Mouse (Mus musculus): ENCODE measurements around the gene Matk. TPM values are rescaled to one million over a fixed set of nuclear protein-coding genes. Genes with fewer than 3 reads are reported as not detected.

Matk gene
- polyA plus RNA-seq, 1 experiment from 2014 or later: 5.4 TPM

DNA sequence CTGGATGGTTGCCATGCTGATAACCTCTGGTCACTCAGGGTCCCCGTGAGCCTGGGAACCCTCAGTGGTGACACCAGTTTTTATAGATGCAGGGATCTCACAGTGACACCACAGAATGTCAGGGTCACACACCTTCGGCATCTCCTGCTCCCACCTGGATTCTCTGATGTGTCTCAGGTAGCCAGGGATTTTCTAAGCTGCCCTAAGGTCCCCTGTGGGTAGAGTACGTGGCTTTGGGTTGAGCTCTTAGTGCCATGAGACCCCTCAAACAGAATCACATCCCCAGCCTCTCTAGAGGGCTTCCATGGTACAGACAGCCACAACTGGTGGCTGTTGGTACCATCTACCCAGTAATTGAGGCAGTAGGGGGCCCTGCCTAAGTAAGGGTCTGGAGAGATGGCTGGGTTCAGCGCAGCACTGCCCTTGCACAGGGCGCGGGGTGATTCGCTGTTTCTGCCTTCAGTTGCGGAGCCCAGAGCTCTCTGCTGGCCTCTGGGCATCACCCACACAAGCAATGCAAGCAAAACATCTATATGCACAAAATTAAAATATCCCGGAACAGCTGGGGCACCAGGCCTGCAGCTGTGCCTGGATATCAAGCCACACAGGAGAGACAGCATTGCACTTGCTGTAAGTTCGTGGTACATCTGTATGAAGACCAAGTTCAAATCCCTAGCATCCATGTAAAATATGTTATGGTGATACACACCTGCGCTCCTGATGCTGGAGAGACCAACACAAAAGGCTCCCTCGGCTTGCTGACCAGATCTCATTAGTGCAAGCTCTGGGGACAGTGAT is 16.1 kb upstream of the Matk start:
- WGBS: 83% methylated on average over 12 of the region's 12 CpGs
- Histone ChIP-seq H3K36me3 (ENCODE audit: control insufficient read depth, insufficient read depth, low read length) (no peaks in the 10 kb centered on the region), H3K4me3 (ENCODE audit: low read depth, low read length) (no peak overlapping the region), H3K4me1 (ENCODE audit: control insufficient read depth, insufficient read depth, low read length) (peaks cover 6% of the 10 kb centered on the region), H3K4me2 (ENCODE audit: low read depth, low read length) (no peak overlapping the region), H3K9ac (ENCODE audit: low read depth, low read length) (no peak overlapping the region), H3K27me3 (replicated peaks; ENCODE audit: control insufficient read depth, insufficient read depth, low read length) (peaks cover 33% of the 10 kb centered on the region), H3K27ac (replicated peaks; ENCODE audit: low read depth, low read length) (no peak overlapping the region), H3K9me3 (ENCODE audit: control insufficient read depth, low read length) (no peaks in the 10 kb centered on the region)
- ATAC-seq (ENCODE audit: low read depth) (no peak), DNase-seq (ENCODE audit: low spot score) (no peak)

DNA sequence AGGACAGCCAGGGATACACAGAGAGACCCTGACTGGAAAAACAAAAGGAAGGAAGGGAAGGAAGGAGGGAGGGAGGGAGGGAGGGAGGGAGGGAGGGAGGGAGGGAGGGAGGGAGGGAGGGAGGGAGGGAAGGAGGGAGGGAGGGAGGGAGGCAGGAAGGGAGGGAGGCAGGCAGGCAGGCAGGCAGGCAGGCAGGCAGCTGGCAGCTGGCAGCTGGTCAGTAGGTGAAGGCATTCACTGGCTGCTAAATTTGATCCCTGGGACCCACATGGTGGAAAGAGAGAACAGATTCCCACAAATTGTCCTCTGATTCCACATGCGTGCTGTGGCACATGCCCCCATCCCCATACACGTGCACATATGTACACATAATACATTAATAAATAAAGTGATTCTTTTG is 14.1 kb upstream of the Matk start:
- peaks cover 2% of the 10 kb centered on the region for H3K4me1 ChIP-seq (ENCODE audit: control insufficient read depth, insufficient read depth, low read length)
- H3K4me2 ChIP-seq (ENCODE audit: low read depth, low read length): no peak overlapping the region
- peaks cover 26% of the 10 kb centered on the region for H3K27me3 ChIP-seq (replicated peaks; ENCODE audit: control insufficient read depth, insufficient read depth, low read length)
- no peak overlapping the region for H3K27ac ChIP-seq (replicated peaks; ENCODE audit: low read depth, low read length)
- WGBS: 64% methylated on average over 2 of the region's 2 CpGs
- no peaks in the 10 kb centered on the region for H3K36me3 ChIP-seq (ENCODE audit: control insufficient read depth, insufficient read depth, low read length)
- no peak overlapping the region for H3K4me3 ChIP-seq (ENCODE audit: low read depth, low read length)
- no peak overlapping the region for H3K9ac ChIP-seq (ENCODE audit: low read depth, low read length)
- no peaks in the 10 kb centered on the region for H3K9me3 ChIP-seq (ENCODE audit: control insufficient read depth, low read length)
- DNase-seq (ENCODE audit: low spot score): no peak
- no peak for ATAC-seq (ENCODE audit: low read depth)

DNA sequence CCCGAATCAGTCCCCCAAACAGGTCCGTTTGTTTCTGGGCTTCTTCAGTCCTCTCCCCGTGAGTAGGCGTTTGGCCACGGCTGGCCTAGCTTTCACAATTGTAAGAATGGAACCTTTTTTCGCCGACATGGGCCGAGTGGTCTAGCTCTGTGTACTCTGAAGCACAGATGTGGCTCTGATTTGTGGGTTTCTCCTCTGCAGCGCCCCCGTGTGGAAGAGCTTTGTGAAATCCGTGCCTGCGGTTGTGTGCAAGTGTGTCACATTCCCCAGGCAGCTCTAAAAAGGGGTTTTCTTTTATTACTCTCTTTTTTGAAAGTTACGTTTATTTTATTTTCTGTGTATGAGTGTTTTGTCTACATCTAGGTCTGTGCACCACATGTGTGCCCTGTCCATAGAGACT is 11.9 kb upstream of the Matk start:
- Histone ChIP-seq H3K36me3 (ENCODE audit: control insufficient read depth, insufficient read depth, low read length) (no peaks in the 10 kb centered on the region), H3K9me3 (ENCODE audit: control insufficient read depth, low read length) (no peaks in the 10 kb centered on the region), H3K9ac (ENCODE audit: low read depth, low read length) (no peak overlapping the region), H3K4me2 (ENCODE audit: low read depth, low read length) (no peak overlapping the region), H3K27ac (replicated peaks; ENCODE audit: low read depth, low read length) (no peak overlapping the region), H3K27me3 (replicated peaks; ENCODE audit: control insufficient read depth, insufficient read depth, low read length) (peaks cover 26% of the 10 kb centered on the region), H3K4me1 (ENCODE audit: control insufficient read depth, insufficient read depth, low read length) (no peaks in the 10 kb centered on the region), H3K4me3 (ENCODE audit: low read depth, low read length) (no peak overlapping the region)
- DNase-seq (ENCODE audit: low spot score) (peak; percentile 62), ATAC-seq (ENCODE audit: low read depth) (no peak)
- WGBS: 21% methylated on average over 13 of the region's 13 CpGs

DNA sequence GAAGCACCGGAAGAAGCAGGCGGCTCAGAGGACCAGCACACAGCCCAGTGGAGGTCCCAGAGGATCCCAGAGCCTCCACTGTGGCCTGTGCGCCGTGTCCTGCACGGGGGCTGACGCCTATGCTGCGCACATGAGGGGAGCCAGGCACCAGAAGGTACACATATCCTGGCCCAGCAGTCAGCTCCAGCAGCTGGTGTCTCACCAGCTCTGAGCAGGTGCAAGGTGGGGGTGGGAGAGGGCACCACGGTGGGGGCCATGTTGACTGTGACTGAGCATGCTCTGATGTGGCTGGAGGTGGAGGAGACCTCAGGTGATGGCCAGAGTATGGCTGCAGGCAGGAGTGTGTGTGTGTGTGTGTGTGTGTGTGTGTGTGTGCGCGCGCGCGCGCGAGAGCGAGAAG is 10.7 kb upstream of the Matk start:
- Histone ChIP-seq H3K4me2 (ENCODE audit: low read depth, low read length) (no peak overlapping the region), H3K4me1 (ENCODE audit: control insufficient read depth, insufficient read depth, low read length) (no peaks in the 10 kb centered on the region), H3K27ac (replicated peaks; ENCODE audit: low read depth, low read length) (no peak overlapping the region), H3K9ac (ENCODE audit: low read depth, low read length) (no peak overlapping the region), H3K4me3 (ENCODE audit: low read depth, low read length) (no peak overlapping the region), H3K9me3 (ENCODE audit: control insufficient read depth, low read length) (no peaks in the 10 kb centered on the region), H3K27me3 (replicated peaks; ENCODE audit: control insufficient read depth, insufficient read depth, low read length) (peaks cover 26% of the 10 kb centered on the region), H3K36me3 (ENCODE audit: control insufficient read depth, insufficient read depth, low read length) (no peaks in the 10 kb centered on the region)
- ATAC-seq (ENCODE audit: low read depth): no peak
- 81% methylated on average over 16 of the region's 16 CpGs for WGBS
- DNase-seq (ENCODE audit: low spot score): no peak

- ATAC-seq (ENCODE audit: low read depth): no peak
- H3K9me3 ChIP-seq (ENCODE audit: control insufficient read depth, low read length): no peaks in the 10 kb centered on the region
- peaks cover 22% of the 10 kb centered on the region for H3K27me3 ChIP-seq (replicated peaks; ENCODE audit: control insufficient read depth, insufficient read depth, low read length)
- no peak overlapping the region for H3K27ac ChIP-seq (replicated peaks; ENCODE audit: low read depth, low read length)
- no peak overlapping the region for H3K4me3 ChIP-seq (ENCODE audit: low read depth, low read length)
- DNase-seq (ENCODE audit: low spot score): no peak
- H3K9ac ChIP-seq (ENCODE audit: low read depth, low read length): no peak overlapping the region
- 61% methylated on average over 4 of the region's 4 CpGs for WGBS
- no peaks in the 10 kb centered on the region for H3K36me3 ChIP-seq (ENCODE audit: control insufficient read depth, insufficient read depth, low read length)
- no peaks in the 10 kb centered on the region for H3K4me1 ChIP-seq (ENCODE audit: control insufficient read depth, insufficient read depth, low read length)
- H3K4me2 ChIP-seq (ENCODE audit: low read depth, low read length): no peak overlapping the region
These were observed 8.6 kb upstream of the Matk start for GRCm38 (mm10) chr10:81244146-81244545.

DNA sequence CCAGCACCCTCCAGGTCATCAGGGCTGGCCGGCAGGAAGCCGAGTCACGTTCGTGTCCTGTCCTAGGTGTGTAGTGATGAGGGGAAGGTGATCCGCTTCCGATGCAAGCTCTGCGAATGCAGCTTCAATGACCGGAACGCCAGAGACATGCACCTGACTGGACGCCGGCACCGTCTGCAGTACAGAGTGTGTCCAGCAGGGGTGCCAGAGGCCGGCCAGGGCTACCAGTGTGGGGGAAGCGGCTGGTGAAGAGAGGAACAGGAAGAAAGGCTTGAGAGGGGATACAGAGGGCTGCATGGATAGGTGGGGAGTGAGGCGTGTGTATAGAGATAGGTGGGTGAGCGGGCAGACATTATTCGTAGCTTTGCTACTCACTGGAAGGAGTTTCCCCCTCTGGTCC is 8.1 kb upstream of the Matk start:
- ATAC-seq (ENCODE audit: low read depth) (peak; percentile 64), DNase-seq (ENCODE audit: low spot score) (no peak)
- no peak overlapping the region for H3K9ac ChIP-seq (ENCODE audit: low read depth, low read length)
- H3K4me2 ChIP-seq (ENCODE audit: low read depth, low read length): no peak overlapping the region
- no peak overlapping the region for H3K4me3 ChIP-seq (ENCODE audit: low read depth, low read length)
- 9% methylated on average over 17 of the region's 17 CpGs for WGBS
- no peaks in the 10 kb centered on the region for H3K9me3 ChIP-seq (ENCODE audit: control insufficient read depth, low read length)
- no peaks in the 10 kb centered on the region for H3K36me3 ChIP-seq (ENCODE audit: control insufficient read depth, insufficient read depth, low read length)
- peaks cover 17% of the 10 kb centered on the region for H3K27me3 ChIP-seq (replicated peaks; ENCODE audit: control insufficient read depth, insufficient read depth, low read length)
- H3K27ac ChIP-seq (replicated peaks; ENCODE audit: low read depth, low read length): no peak overlapping the region
- no peaks in the 10 kb centered on the region for H3K4me1 ChIP-seq (ENCODE audit: control insufficient read depth, insufficient read depth, low read length)

GRCm38 (mm10) chr10:81245166-81245565 is 7.6 kb upstream of the Matk start:
- H3K27ac ChIP-seq (replicated peaks; ENCODE audit: low read depth, low read length): no peak overlapping the region
- no peak for DNase-seq (ENCODE audit: low spot score)
- H3K4me3 ChIP-seq (ENCODE audit: low read depth, low read length): no peak overlapping the region
- 88% methylated on average over 6 of the region's 6 CpGs for WGBS
- H3K36me3 ChIP-seq (ENCODE audit: control insufficient read depth, insufficient read depth, low read length): 0 out of 2 replicates have a peak, but pooled peaks cover 3% of the 10 kb centered on the region
- H3K4me2 ChIP-seq (ENCODE audit: low read depth, low read length): no peak overlapping the region
- H3K9me3 ChIP-seq (ENCODE audit: control insufficient read depth, low read length): no peaks in the 10 kb centered on the region
- H3K4me1 ChIP-seq (ENCODE audit: control insufficient read depth, insufficient read depth, low read length): no peaks in the 10 kb centered on the region
- ATAC-seq (ENCODE audit: low read depth): no peak
- H3K9ac ChIP-seq (ENCODE audit: low read depth, low read length): no peak overlapping the region
- peaks cover 11% of the 10 kb centered on the region for H3K27me3 ChIP-seq (replicated peaks; ENCODE audit: control insufficient read depth, insufficient read depth, low read length)

- H3K27me3 ChIP-seq (replicated peaks; ENCODE audit: control insufficient read depth, insufficient read depth, low read length): peaks cover 19% of the 10 kb centered on the region
- no peak overlapping the region for H3K9ac ChIP-seq (ENCODE audit: low read depth, low read length)
- DNase-seq (ENCODE audit: low spot score) (no peak), ATAC-seq (ENCODE audit: low read depth) (no peak)
- 0 out of 2 replicates have a peak, but pooled peaks cover 6% of the 10 kb centered on the region for H3K36me3 ChIP-seq (ENCODE audit: control insufficient read depth, insufficient read depth, low read length)
- 94% methylated on average over 2 of the region's 2 CpGs for WGBS
- peaks cover 1% of the 10 kb centered on the region; the same call in 1 of the 2 replicates for H3K4me1 ChIP-seq (ENCODE audit: control insufficient read depth, insufficient read depth, low read length)
- H3K4me2 ChIP-seq (ENCODE audit: low read depth, low read length): no peak overlapping the region
- H3K9me3 ChIP-seq (ENCODE audit: control insufficient read depth, low read length): no peaks in the 10 kb centered on the region
- H3K27ac ChIP-seq (replicated peaks; ENCODE audit: low read depth, low read length): no peak overlapping the region
- H3K4me3 ChIP-seq (ENCODE audit: low read depth, low read length): no peak overlapping the region
These were observed 4.9 kb upstream of the Matk start for GRCm38 (mm10) chr10:81247804-81248203.

- Histone ChIP-seq H3K27ac (replicated peaks; ENCODE audit: low read depth, low read length) (no peak overlapping the region), H3K4me3 (ENCODE audit: low read depth, low read length) (no peak overlapping the region), H3K9me3 (ENCODE audit: control insufficient read depth, low read length) (no peaks in the 10 kb centered on the region), H3K36me3 (ENCODE audit: control insufficient read depth, insufficient read depth, low read length) (0 out of 2 replicates have a peak, but pooled peaks cover 6% of the 10 kb centered on the region), H3K4me1 (ENCODE audit: control insufficient read depth, insufficient read depth, low read length) (peaks cover 5% of the 10 kb centered on the region; the same call in 1 of the 2 replicates), H3K4me2 (ENCODE audit: low read depth, low read length) (no peak overlapping the region), H3K27me3 (replicated peaks; ENCODE audit: control insufficient read depth, insufficient read depth, low read length) (peaks cover 36% of the 10 kb centered on the region), H3K9ac (ENCODE audit: low read depth, low read length) (no peak overlapping the region)
- WGBS: 87% methylated on average over 8 of the region's 8 CpGs
- ATAC-seq (ENCODE audit: low read depth) (no peak), DNase-seq (ENCODE audit: low spot score) (no peak)
These were observed 3.3 kb upstream of the Matk start for GRCm38 (mm10) chr10:81249442-81249841.

Data from embryonic facial prominence, embryonic 14.5 days (tissue).